8 mouse cellular contexts compared by ENCODE assay signal in the genomic region with DNA sequence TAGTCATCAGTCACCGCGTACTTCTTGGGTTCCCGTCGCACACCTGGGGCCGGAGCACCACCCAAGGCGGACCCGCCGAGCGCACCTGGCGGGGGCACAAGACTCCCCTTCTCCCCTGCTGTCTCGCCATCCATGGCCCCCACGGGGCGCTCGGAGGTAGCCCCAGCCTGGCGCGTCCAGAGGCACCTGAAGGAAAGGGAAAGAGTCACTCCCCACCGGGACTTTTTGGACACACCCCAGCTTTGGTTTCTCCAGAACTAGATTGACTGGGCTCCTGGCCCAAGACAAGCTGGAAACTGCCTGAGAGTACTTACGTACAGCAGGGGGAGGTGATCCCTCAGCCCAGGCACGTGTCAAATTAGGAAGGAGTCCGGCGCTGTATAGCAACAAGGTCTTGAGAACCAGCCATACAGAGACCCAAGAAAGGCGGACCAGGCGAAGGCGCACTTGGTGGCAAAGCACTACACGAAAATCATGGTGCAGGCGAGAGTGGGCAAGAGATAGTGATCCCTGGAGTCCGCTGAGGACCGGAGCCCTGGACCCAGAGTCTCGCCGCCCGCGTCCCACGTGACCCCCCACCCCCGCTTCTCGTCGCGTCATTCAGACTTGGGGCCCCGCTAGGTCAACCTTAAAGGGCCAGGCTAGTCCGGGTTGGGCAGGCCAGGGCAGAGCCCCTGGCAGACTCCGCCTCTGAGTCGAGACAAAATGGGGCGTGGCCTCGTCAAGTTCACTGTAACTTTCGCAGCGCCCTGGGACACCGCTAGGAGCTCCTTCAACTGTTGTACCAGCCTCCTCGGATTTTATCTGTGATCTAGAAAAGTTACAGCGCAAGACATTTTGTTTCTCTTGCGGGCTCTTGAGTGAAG. TPM values are rescaled to one million over a fixed set of nuclear protein-coding genes. Genes with fewer than 3 reads are reported as not detected.
DNase-seq lines count a peak whose midpoint lies in the region; ATAC-seq lines count a peak whose summit lies in the region.

Mapkapk3 (minus strand) TSS at position 667 of the 866 bp plus-strand sequence.

- peak; percentile 83 for DNase-seq in WW6 (ENCODE audit: low read depth, low spot score)
- DNase-seq in cerebellum, postnatal 14 days, result peak; percentile 44 to 51
- peak; percentile 21 to 33 for DNase-seq in frontal cortex, postnatal 36 days (ENCODE audit: low spot score in 2 of 2)
- peak; percentile 62 to 70 for DNase-seq in left cerebral cortex, postnatal 14 days (ENCODE audit: low spot score in 2 of 2)
- peak; percentile 48 for DNase-seq in right cerebral cortex, postnatal 4 days
- DNase-seq in yolk sac, embryonic 10.5 days (ENCODE audit: low spot score), result peak; percentile 80

- peak within 1 kb of the TSS; percentile 44 for H3K9ac ChIP-seq in hindbrain, embryonic 13.5 days

- intact Hi-C loops in left cerebral cortex, postnatal 14 days (cut with DNase I), result loop anchor here (5.0 kb wide), 2 partner anchors 42 to 387 kb away; no protein-coding TSS in a partner anchor

- peak within 1 kb of the TSS; percentile 38 for H3K4me3 ChIP-seq in hindbrain, embryonic 13.5 days

- peak; percentile 53 for ATAC-seq in hindbrain, embryonic 13.5 days (ENCODE audit: low FRiP score)
- ATAC-seq in megakaryocyte progenitor cell, adult 5-6 weeks (replicated peaks; ENCODE audit: poor library complexity), result peak; percentile 59

- peaks cover 38% of the 10 kb centered on the region for H3K27me3 ChIP-seq in hindbrain, embryonic 13.5 days

- H3K36me3 ChIP-seq in hindbrain, embryonic 13.5 days, result no peaks in the 10 kb centered on the region

- H3K4me2 ChIP-seq in hindbrain, embryonic 13.5 days, result peak within 1 kb of the TSS; percentile 59

- H3K27ac ChIP-seq in hindbrain, embryonic 13.5 days, result no peak within 1 kb of the TSS

- peaks cover 10% of the 10 kb centered on the region for H3K4me1 ChIP-seq in hindbrain, embryonic 13.5 days (replicated peaks)

- H3K9me3 ChIP-seq in hindbrain, embryonic 13.5 days, result no peaks in the 10 kb centered on the region

- WGBS in hindbrain, embryonic 13.5 days, result 5% methylated on average over 48 of the region's 49 CpGs

RNA-seq across cellular contexts. Expression of gene Mapkapk3, which starts in this region (rescaled TPM):
- polyA plus RNA-seq in hindbrain, embryonic 13.5 days (2015; fragmentation: Nextera tagmentation; extraction: Ambion mirVana), result 2.8 and 3.7 TPM in 2 replicates
- 1 to 10 TPM; 2.4 to 2.7 TPM for total RNA-seq in left cerebral cortex, postnatal 14 days (2021)
- total RNA-seq in megakaryocyte progenitor cell, adult 5-6 weeks (2015), result 100 and 115 TPM in 2 replicates
- total RNA-seq in megakaryocyte progenitor cell, adult 5-6 weeks (2017), result 175 and 186 TPM in 2 replicates

Comparison
In these comparisons a context has a peak if more than half of its experiments do, and no peak if none do; other contexts are left out.
1. RNA of gene Mapkapk3 (total RNA-seq): 100 to 186 TPM in megakaryocyte progenitor cell, adult 5-6 weeks; 2.4 to 2.7 TPM in left cerebral cortex, postnatal 14 days; every median in the first group is over 10 times any median in the second.
2. DNase-seq: peak in every context shown above with its lines; median percentile 83 in WW6; 80 in yolk sac, embryonic 10.5 days; 66 in left cerebral cortex, postnatal 14 days; 48 in right cerebral cortex, postnatal 4 days; 48 in cerebellum, postnatal 14 days; 27 in frontal cortex, postnatal 36 days.